Mouse (Mus musculus) lung, embryonic 16.5 days (tissue): ENCODE measurements around the gene Gltpd2. TPM values are rescaled to one million over a fixed set of nuclear protein-coding genes. Genes with fewer than 3 reads are reported as not detected.
"Not testable (repeated sequence)": the region's sequence is repeated elsewhere in the genome, so short reads cannot be mapped to it uniquely, and the experiment has no call there.

ENCODE experiments used
- ATAC-seq: fragments of 200-750 bp; cut with Nextera tagmentation; 2 replicates; pipeline ENCODE4 v1.8.0; 2017; ENCODE audit warnings: low read depth, mild to moderate bottlenecking, moderate library complexity
- H3K27ac ChIP-seq: fragments of 300-500 bp; sonication (generic); 2 replicates; pipeline ENCODE4 v1.5.1; 2014; ENCODE audit warnings: mild to moderate bottlenecking, control low read depth, low read length
- H3K27me3 ChIP-seq: fragments of 300-500 bp; sonication (generic); 2 replicates; pipeline ENCODE4 v1.6.1; 2014; ENCODE audit warnings: low read depth, low read length, mixed read lengths; ENCODE audit not compliant: control insufficient read depth, insufficient read depth
- H3K36me3 ChIP-seq: fragments of 300-500 bp; sonication (generic); 2 replicates; pipeline ENCODE4 v1.6.1; 2014; ENCODE audit warnings: low read length; ENCODE audit not compliant: control insufficient read depth, insufficient read depth
- H3K4me1 ChIP-seq: fragments of 300-500 bp; sonication (generic); replicated peaks from 2 replicates; pipeline ENCODE4 v1.6.1; 2014; ENCODE audit warnings: low read length, mixed read lengths; ENCODE audit not compliant: control insufficient read depth, insufficient read depth
- H3K4me2 ChIP-seq: fragments of 300-500 bp; sonication (generic); 2 replicates; pipeline ENCODE4 v1.6.1; 2014; ENCODE audit warnings: low read depth, low read length, control low read depth
- H3K4me3 ChIP-seq: fragments of 300-500 bp; sonication (generic); 2 replicates; pipeline ENCODE4 v1.5.1; 2014; ENCODE audit warnings: mild to moderate bottlenecking, low read length, control low read depth
- H3K9ac ChIP-seq: fragments of 300-500 bp; sonication (generic); 2 replicates; pipeline ENCODE4 v1.6.1; 2014; ENCODE audit warnings: low read length, control low read depth
- H3K9me3 ChIP-seq: fragments of 300-500 bp; sonication (generic); 2 replicates; pipeline ENCODE4 v1.6.1; 2016; ENCODE audit warnings: low read length; ENCODE audit not compliant: control insufficient read depth
- WGBS: fragments of 180-500 bp; shearing (Covaris S2); extraction: QIAGEN DNeasy Blood & Tissue Kit; methylation state at CpG from one replicate; pipeline ENCODE4 v1.1.7; 2014; 5-methylcytosine and 5-hydroxymethylcytosine counted together
- polyA plus RNA-seq: library from polyadenylated mRNA; unstranded; fragments of >200 nt; fragmentation: Nextera tagmentation; extraction: Ambion mirVana; gene quantifications from 2 replicates; pipeline ENCODE4 v1.2.1, GENCODE M21; 2015

The Gltpd2 gene
- 0.54 and 0.73 TPM in 2 replicates for polyA plus RNA-seq

GRCm38 (mm10) chr11:70518923-70519322 is at the start of gene Gltpd2:
Gltpd2 (plus strand) TSS chr11:70519196.
- Histone ChIP-seq H3K4me2 (peak within 1 kb of the TSS; percentile 68), H3K4me1 (0 out of 2 replicates have a peak, but pooled peaks cover 3% of the 10 kb centered on the region), H3K36me3 (no peaks in the 10 kb centered on the region), H3K9ac (peak within 1 kb of the TSS; percentile 73), H3K27ac (peak within 1 kb of the TSS; percentile 69; the same call in 1 of the 2 replicates), H3K4me3 (peak within 1 kb of the TSS; percentile 49), H3K27me3 (no peaks in the 10 kb centered on the region), H3K9me3 (no peaks in the 10 kb centered on the region)
- no peak for ATAC-seq
- WGBS = 75% methylated on average over 10 of the region's 10 CpGs

- peaks cover 34% of the 10 kb centered on the region for H3K4me1 ChIP-seq
- H3K4me2 ChIP-seq = no peak overlapping the region
- no peak overlapping the region for H3K27ac ChIP-seq
- H3K9me3 ChIP-seq = no peaks in the 10 kb centered on the region
- WGBS = 88% methylated on average over 3 of the region's 3 CpGs
- no peak for ATAC-seq
- H3K27me3 ChIP-seq = peaks cover 4% of the 10 kb centered on the region
- no peak overlapping the region for H3K9ac ChIP-seq
- H3K36me3 ChIP-seq = no peaks in the 10 kb centered on the region
- no peak overlapping the region for H3K4me3 ChIP-seq
Observed at GRCm38 (mm10) chr11:70469764-70470163, 49.2 kb upstream of the Gltpd2 start.

GRCm38 (mm10) chr11:70472716-70473115 is 46.3 kb upstream of the Gltpd2 start:
- ATAC-seq = no peak

GRCm38 (mm10) chr11:70473291-70473690 is 45.7 kb upstream of the Gltpd2 start:
- H3K9ac ChIP-seq, H3K4me2 ChIP-seq, H3K36me3 ChIP-seq, ATAC-seq, H3K4me1 ChIP-seq, H3K4me3 ChIP-seq, H3K27me3 ChIP-seq, H3K9me3 ChIP-seq, H3K27ac ChIP-seq: not testable (repeated sequence)
- WGBS = 84% methylated on average over 5 of the region's 5 CpGs

More at GRCm38 (mm10) chr11:70472716-70473115, 46.3 kb upstream of the Gltpd2 start:
- Histone ChIP-seq H3K9ac (no peak overlapping the region), H3K27me3 (no peaks in the 10 kb centered on the region), H3K36me3 (no peaks in the 10 kb centered on the region), H3K4me1 (peaks cover 14% of the 10 kb centered on the region), H3K27ac (no peak overlapping the region), H3K4me2 (no peak overlapping the region), H3K4me3 (no peak overlapping the region), H3K9me3 (no peaks in the 10 kb centered on the region)

GRCm38 (mm10) chr11:70474872-70475534 is 44.0 kb upstream of the Gltpd2 start:
- H3K27me3 ChIP-seq = no peaks in the 10 kb centered on the region
- H3K9ac ChIP-seq = 0 out of 2 replicates have a peak overlapping the region, but pooled peaks have one; percentile 28
- ATAC-seq = no peak
- no peak overlapping the region for H3K4me2 ChIP-seq
- H3K27ac ChIP-seq = no peak overlapping the region
- H3K4me3 ChIP-seq = no peak overlapping the region
- no peaks in the 10 kb centered on the region for H3K36me3 ChIP-seq
- 47% methylated on average over 12 of the region's 12 CpGs for WGBS
- no peaks in the 10 kb centered on the region for H3K9me3 ChIP-seq
- no peaks in the 10 kb centered on the region for H3K4me1 ChIP-seq

GRCm38 (mm10) chr11:70485498-70485897 is 33.5 kb upstream of the Gltpd2 start:
- no peaks in the 10 kb centered on the region for H3K4me1 ChIP-seq
- no peak overlapping the region for H3K4me3 ChIP-seq
- no peaks in the 10 kb centered on the region for H3K9me3 ChIP-seq
- no peak overlapping the region for H3K27ac ChIP-seq
- H3K36me3 ChIP-seq = no peaks in the 10 kb centered on the region
- 35% methylated on average over 2 of the region's 2 CpGs for whole genome bisulfite sequencing
- H3K27me3 ChIP-seq = no peaks in the 10 kb centered on the region
- H3K4me2 ChIP-seq = no peak overlapping the region
- ATAC-seq = peak; percentile 56; the same call in 1 of the 2 replicates
- H3K9ac ChIP-seq = no peak overlapping the region

GRCm38 (mm10) chr11:70487816-70488215 is 31.2 kb upstream of the Gltpd2 start:
- Histone ChIP-seq H3K9ac (no peak overlapping the region), H3K27me3 (no peaks in the 10 kb centered on the region), H3K27ac (no peak overlapping the region), H3K9me3 (no peaks in the 10 kb centered on the region; the same call in 1 of the 2 replicates), H3K4me1 (no peaks in the 10 kb centered on the region), H3K36me3 (no peaks in the 10 kb centered on the region), H3K4me2 (no peak overlapping the region), H3K4me3 (no peak overlapping the region)
- ATAC-seq = no peak
- WGBS = 30% methylated on average over 4 of the region's 4 CpGs

- Histone ChIP-seq H3K4me1 (no peaks in the 10 kb centered on the region), H3K9me3 (no peaks in the 10 kb centered on the region; the same call in 1 of the 2 replicates), H3K4me2 (no peak overlapping the region), H3K36me3 (no peaks in the 10 kb centered on the region), H3K27ac (no peak overlapping the region), H3K9ac (no peak overlapping the region), H3K27me3 (no peaks in the 10 kb centered on the region), H3K4me3 (no peak overlapping the region)
- ATAC-seq = no peak
- 70% methylated on average over 3 of the region's 3 CpGs for WGBS
Observed at GRCm38 (mm10) chr11:70489138-70489537, 29.9 kb upstream of the Gltpd2 start.

- WGBS = 80% methylated on average over 6 of the region's 6 CpGs
- H3K27ac ChIP-seq = no peak overlapping the region
Observed at GRCm38 (mm10) chr11:70489684-70490083, 29.3 kb upstream of the Gltpd2 start.

More at GRCm38 (mm10) chr11:70489684-70490083, 29.3 kb upstream of the Gltpd2 start:
- no peaks in the 10 kb centered on the region for H3K27me3 ChIP-seq
- no peak overlapping the region for H3K9ac ChIP-seq
- no peak for ATAC-seq
- no peaks in the 10 kb centered on the region for H3K4me1 ChIP-seq
- no peak overlapping the region for H3K4me3 ChIP-seq
- H3K36me3 ChIP-seq = no peaks in the 10 kb centered on the region
- no peaks in the 10 kb centered on the region; the same call in 1 of the 2 replicates for H3K9me3 ChIP-seq
- no peak overlapping the region for H3K4me2 ChIP-seq
